Mouse (Mus musculus): Measurements from ENCODE around the gene 2810408A11Rik. TPM values are rescaled to one million over a fixed set of nuclear protein-coding genes. Genes with fewer than 3 reads are reported as not detected.
A peak's percentile ranks its signal among the peaks of the same experiment; 100 is the strongest.

The 2810408A11Rik gene
- polyA plus RNA-seq, 1 experiment from 2014 or later = 32.8 TPM

DNA sequence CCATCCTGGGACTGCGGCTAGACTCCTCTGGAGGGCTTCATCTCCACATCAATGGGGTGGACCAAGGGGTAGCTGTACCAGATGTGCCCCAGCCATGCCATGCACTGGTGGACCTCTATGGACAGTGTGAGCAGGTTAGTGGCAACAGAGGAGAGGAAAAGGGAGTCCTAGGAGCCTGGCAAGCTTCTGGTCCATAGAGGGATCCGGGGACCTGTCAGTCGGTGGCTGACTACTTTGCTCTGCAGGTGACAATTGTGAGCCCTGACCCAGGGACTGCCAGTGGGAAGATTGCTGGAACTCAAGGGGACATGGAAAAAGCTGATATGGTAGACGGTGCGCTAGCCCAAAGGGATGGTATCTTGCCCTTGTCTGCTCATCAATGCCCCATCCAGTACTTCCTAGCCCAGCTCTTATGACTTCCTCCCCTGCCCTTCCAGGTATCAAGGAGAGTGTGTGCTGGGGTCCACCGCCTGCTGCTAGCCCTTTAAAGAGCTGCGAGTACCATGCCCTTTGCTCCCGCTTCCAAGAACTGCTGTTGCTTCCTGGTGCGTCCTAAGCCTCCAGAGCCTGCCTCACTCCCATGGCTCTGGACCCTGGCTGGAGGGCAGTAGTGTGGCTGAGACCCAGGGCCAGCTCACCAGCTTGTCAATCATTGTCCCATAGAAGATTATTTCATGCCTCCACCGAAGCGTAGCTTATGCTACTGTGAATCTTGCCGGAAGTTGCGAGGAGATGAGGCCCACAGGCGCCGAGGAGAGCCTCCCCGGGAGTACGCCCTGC lies 10.2 kb upstream of the 2810408A11Rik start:
- H3K4me1 ChIP-seq (replicated peaks) = peaks cover 25% of the 10 kb centered on the region
- no peak overlapping the region for H3K4me2 ChIP-seq
- H3K27me3 ChIP-seq = no peaks in the 10 kb centered on the region
- H3K4me3 ChIP-seq (replicated peaks) = no peak overlapping the region
- no peak for ATAC-seq (ENCODE audit: insufficient number of reproducible peaks, insufficient read depth, low FRiP score, low TSS enrichment, low read depth)
- H3K27ac ChIP-seq = no peak overlapping the region
- peaks cover 91% of the 10 kb centered on the region for H3K36me3 ChIP-seq
- H3K9me3 ChIP-seq = no peaks in the 10 kb centered on the region
- WGBS = 93% methylated on average over 17 of the region's 17 CpGs
- H3K9ac ChIP-seq (replicated peaks) = no peak overlapping the region

- Histone ChIP-seq H3K27me3 (no peaks in the 10 kb centered on the region), H3K9me3 (no peaks in the 10 kb centered on the region), H3K4me1 (replicated peaks) (peaks cover 17% of the 10 kb centered on the region), H3K27ac (no peak overlapping the region), H3K4me2 (no peak overlapping the region), H3K36me3 (peaks cover 91% of the 10 kb centered on the region), H3K9ac (replicated peaks) (no peak overlapping the region), H3K4me3 (replicated peaks) (no peak overlapping the region)
- no peak for ATAC-seq (ENCODE audit: insufficient number of reproducible peaks, insufficient read depth, low FRiP score, low TSS enrichment, low read depth)
- WGBS = 94% methylated on average over 8 of the region's 8 CpGs
Measured at GRCm38 (mm10) chr11:69910177-69910576, 9.4 kb upstream of the 2810408A11Rik start.

- Histone ChIP-seq H3K4me3 (replicated peaks) (no peak overlapping the region), H3K27me3 (no peaks in the 10 kb centered on the region), H3K27ac (no peak overlapping the region), H3K4me2 (no peak overlapping the region), H3K36me3 (peaks cover 93% of the 10 kb centered on the region), H3K9ac (replicated peaks) (no peak overlapping the region), H3K4me1 (replicated peaks) (peaks cover 9% of the 10 kb centered on the region), H3K9me3 (no peaks in the 10 kb centered on the region)
- no peak for ATAC-seq (ENCODE audit: insufficient number of reproducible peaks, insufficient read depth, low FRiP score, low TSS enrichment, low read depth)
- 86% methylated on average over 5 of the region's 5 CpGs for WGBS
Measured at GRCm38 (mm10) chr11:69909174-69909573, 8.4 kb upstream of the 2810408A11Rik start.

DNA sequence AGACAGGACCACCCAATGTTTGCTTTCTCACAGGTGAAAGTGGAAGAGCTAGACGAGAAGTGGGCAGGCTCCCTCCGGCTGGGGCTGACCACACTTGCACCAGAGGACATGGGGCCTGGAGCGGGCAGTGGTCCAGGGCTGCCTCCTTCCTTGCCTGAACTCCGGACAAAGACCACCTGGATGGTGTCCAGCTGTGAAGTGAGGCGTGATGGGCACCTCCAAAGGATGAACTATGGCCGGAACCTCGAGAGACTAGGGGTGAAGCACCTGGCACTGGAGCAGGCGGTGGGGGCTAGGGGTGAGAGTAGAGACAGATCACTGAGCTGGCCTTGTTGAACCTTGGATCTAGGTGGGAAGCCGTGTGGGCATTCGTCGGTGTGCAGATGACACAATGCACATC lies 7.9 kb upstream of the 2810408A11Rik start:
- no peak for ATAC-seq (ENCODE audit: insufficient number of reproducible peaks, insufficient read depth, low FRiP score, low TSS enrichment, low read depth)
- Histone ChIP-seq H3K9ac (replicated peaks) (no peak overlapping the region), H3K4me2 (no peak overlapping the region)

GRCm38 (mm10) chr11:69904311-69904710 lies 3.5 kb upstream of the 2810408A11Rik start:
- Histone ChIP-seq H3K27me3 (no peaks in the 10 kb centered on the region), H3K9me3 (no peaks in the 10 kb centered on the region), H3K4me2 (no peak overlapping the region), H3K27ac (no peak overlapping the region), H3K9ac (replicated peaks) (no peak overlapping the region), H3K4me1 (replicated peaks) (peaks cover 20% of the 10 kb centered on the region), H3K4me3 (replicated peaks) (no peak overlapping the region), H3K36me3 (peaks cover 64% of the 10 kb centered on the region)
- ATAC-seq (ENCODE audit: insufficient number of reproducible peaks, insufficient read depth, low FRiP score, low TSS enrichment, low read depth) = no peak
- WGBS = 93% methylated on average over 9 of the region's 9 CpGs

More for the DNA sequence above, 7.9 kb upstream of the 2810408A11Rik start:
- H3K27me3 ChIP-seq = no peaks in the 10 kb centered on the region
- peaks cover 9% of the 10 kb centered on the region for H3K4me1 ChIP-seq (replicated peaks)
- H3K9me3 ChIP-seq = no peaks in the 10 kb centered on the region
- 93% methylated on average over 11 of the region's 11 CpGs for WGBS
- no peak overlapping the region for H3K27ac ChIP-seq
- no peak overlapping the region for H3K4me3 ChIP-seq (replicated peaks)
- H3K36me3 ChIP-seq = peaks cover 98% of the 10 kb centered on the region

GRCm38 (mm10) chr11:69902972-69903371 lies 2.2 kb upstream of the 2810408A11Rik start:
- Histone ChIP-seq H3K4me2 (peak overlapping the region; percentile 84), H3K27ac (no peak overlapping the region), H3K27me3 (no peaks in the 10 kb centered on the region), H3K4me1 (replicated peaks) (peaks cover 32% of the 10 kb centered on the region), H3K4me3 (replicated peaks) (peak overlapping the region; percentile 95), H3K36me3 (peaks cover 51% of the 10 kb centered on the region), H3K9ac (replicated peaks) (0 out of 2 replicates have a peak overlapping the region, but pooled peaks have one; percentile 97), H3K9me3 (no peaks in the 10 kb centered on the region)
- WGBS = 89% methylated on average over 13 of the region's 13 CpGs
- no peak for ATAC-seq (ENCODE audit: insufficient number of reproducible peaks, insufficient read depth, low FRiP score, low TSS enrichment, low read depth)

DNA sequence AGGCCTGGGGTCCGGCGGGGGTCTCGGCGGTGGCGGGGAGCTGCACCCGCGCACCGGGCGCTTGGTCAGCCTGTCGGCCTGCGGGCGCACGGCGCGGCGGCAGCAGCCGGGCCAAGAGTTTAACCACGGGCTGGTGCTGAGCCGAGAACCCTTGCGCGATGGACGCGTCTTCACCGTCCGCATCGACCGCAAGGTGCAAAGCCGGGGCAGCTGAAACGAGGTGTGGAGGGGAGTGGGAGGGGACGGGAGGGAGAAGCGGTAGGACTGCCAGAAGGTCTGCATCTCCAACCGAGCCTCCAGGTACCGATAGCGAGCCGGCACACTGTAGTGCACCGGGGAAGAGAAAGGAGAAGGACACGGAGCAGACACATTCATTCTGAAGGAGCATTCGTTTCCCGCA lies 1.2 kb upstream of the 2810408A11Rik start:
- WGBS = under 1% methylated on average over 37 of the region's 39 CpGs
- Histone ChIP-seq H3K4me1 (replicated peaks) (peaks cover 32% of the 10 kb centered on the region), H3K4me3 (replicated peaks) (peak overlapping the region; percentile 95), H3K9ac (replicated peaks) (peak overlapping the region; percentile 97), H3K36me3 (peaks cover 46% of the 10 kb centered on the region), H3K4me2 (peak overlapping the region; percentile 84), H3K9me3 (no peaks in the 10 kb centered on the region), H3K27me3 (no peaks in the 10 kb centered on the region), H3K27ac (peak overlapping the region; percentile 99)
- ATAC-seq (ENCODE audit: insufficient number of reproducible peaks, insufficient read depth, low FRiP score, low TSS enrichment, low read depth) = peak; percentile 7; the same call in 1 of the 2 replicates

- Histone ChIP-seq H3K4me3 (replicated peaks) (peak overlapping the region; percentile 95), H3K9ac (replicated peaks) (peak overlapping the region; percentile 97), H3K4me2 (peak overlapping the region; percentile 84), H3K9me3 (no peaks in the 10 kb centered on the region), H3K4me1 (replicated peaks) (peaks cover 32% of the 10 kb centered on the region), H3K27me3 (no peaks in the 10 kb centered on the region), H3K27ac (peak overlapping the region; percentile 99), H3K36me3 (peaks cover 41% of the 10 kb centered on the region)
- WGBS = under 1% methylated on average over 42 of the region's 42 CpGs
- peak; percentile 58 for ATAC-seq (ENCODE audit: insufficient number of reproducible peaks, insufficient read depth, low FRiP score, low TSS enrichment, low read depth)
Measured at GRCm38 (mm10) chr11:69901406-69901846, 639 bp upstream of the 2810408A11Rik start.

DNA sequence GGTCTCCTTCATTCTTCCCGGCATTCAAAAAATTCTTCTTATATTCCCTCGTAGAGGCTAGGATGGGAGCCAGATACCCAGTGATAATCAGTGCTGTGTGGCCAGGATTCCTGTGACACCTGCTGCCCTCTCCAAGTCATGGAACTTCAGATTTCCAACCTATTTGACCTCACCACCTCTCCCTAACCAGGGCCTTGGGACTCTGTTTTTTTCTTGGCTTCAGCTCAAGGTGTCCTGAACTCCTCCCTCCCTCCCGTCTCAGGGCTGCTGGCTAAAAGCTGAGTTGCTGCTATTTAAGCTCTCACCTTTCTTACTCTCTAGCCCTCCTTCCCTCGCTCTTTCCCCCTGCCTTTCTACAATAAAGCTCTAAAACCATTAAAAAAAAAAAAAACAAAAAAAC lies 917 bp downstream of the 2810408A11Rik start:
- no peak for ATAC-seq (ENCODE audit: insufficient number of reproducible peaks, insufficient read depth, low FRiP score, low TSS enrichment, low read depth)
- WGBS = 17% methylated on average over 4 of the region's 4 CpGs
- peaks cover 32% of the 10 kb centered on the region for H3K4me1 ChIP-seq (replicated peaks)
- no peaks in the 10 kb centered on the region for H3K27me3 ChIP-seq
- peak overlapping the region; percentile 95 for H3K4me3 ChIP-seq (replicated peaks)
- peak overlapping the region; percentile 84 for H3K4me2 ChIP-seq
- peak overlapping the region; percentile 97 for H3K9ac ChIP-seq (replicated peaks)
- no peaks in the 10 kb centered on the region for H3K9me3 ChIP-seq
- H3K27ac ChIP-seq = peak overlapping the region; percentile 99; the same call in 1 of the 2 replicates
- H3K36me3 ChIP-seq = peaks cover 25% of the 10 kb centered on the region

- Histone ChIP-seq H3K36me3 (peaks cover 5% of the 10 kb centered on the region; the same call in 1 of the 2 replicates), H3K4me2 (no peak within 1 kb of the TSS), H3K4me1 (replicated peaks) (peaks cover 18% of the 10 kb centered on the region), H3K27ac (no peak within 1 kb of the TSS), H3K4me3 (replicated peaks) (no peak within 1 kb of the TSS), H3K9me3 (no peaks in the 10 kb centered on the region), H3K9ac (replicated peaks) (no peak within 1 kb of the TSS), H3K27me3 (no peaks in the 10 kb centered on the region)
- ATAC-seq (ENCODE audit: insufficient number of reproducible peaks, insufficient read depth, low FRiP score, low TSS enrichment, low read depth) = no peak
- 76% methylated on average over 4 of the region's 4 CpGs for WGBS
Measured at GRCm38 (mm10) chr11:69895291-69895690, 5.5 kb downstream of the 2810408A11Rik start, which contains the start of gene Acap1. TSS of gene Acap1 (minus strand) at chr11:69895539.

- no peak for ATAC-seq (ENCODE audit: insufficient number of reproducible peaks, insufficient read depth, low FRiP score, low TSS enrichment, low read depth)
- no peak overlapping the region for H3K27ac ChIP-seq
- no peaks in the 10 kb centered on the region for H3K27me3 ChIP-seq
- no peak overlapping the region for H3K4me3 ChIP-seq (replicated peaks)
- H3K9ac ChIP-seq (replicated peaks) = no peak overlapping the region
- WGBS = 72% methylated on average over 5 of the region's 5 CpGs
- no peaks in the 10 kb centered on the region for H3K9me3 ChIP-seq
- H3K4me1 ChIP-seq (replicated peaks) = peaks cover 16% of the 10 kb centered on the region
- peaks cover 5% of the 10 kb centered on the region; the same call in 1 of the 2 replicates for H3K36me3 ChIP-seq
- H3K4me2 ChIP-seq = no peak overlapping the region
Measured at GRCm38 (mm10) chr11:69894671-69895070, 6.1 kb downstream of the 2810408A11Rik start.

Data from limb, embryonic 12.5 days (tissue).